Mouse (Mus musculus): Measurements from ENCODE around the gene Masp1.

- TF ChIP-seq GATA1 (IDR thresholded peaks at IDR 0.05; ENCODE audit: low read length) (no peak), TAL1 (IDR thresholded peaks at IDR 0.05; ENCODE audit: low read length) (no peak)
Observed at GRCm38 (mm10) chr16:23463671-23464347, 56.8 kb downstream of the Masp1 start.

Measured in erythroblast, embryonic 14.5 days (primary cell).